Mouse (Mus musculus) limb, embryonic 10.5 days (tissue): Measurements from ENCODE around the gene Ablim2. TPM values are rescaled to one million over a fixed set of nuclear protein-coding genes. Genes with fewer than 3 reads are reported as not detected.
A peak's percentile ranks its signal among the peaks of the same experiment; 100 is the strongest.

Source experiments
- DNase-seq: peaks from one replicate; pipeline ENCODE4 v3.0.0-alpha.2; 2017; ENCODE audit warnings: low spot score
- H3K27ac ChIP-seq: fragments of 300-500 bp; sonication (generic); 2 replicates; pipeline ENCODE4 v1.5.1; 2016; ENCODE audit warnings: mild to moderate bottlenecking
- H3K27me3 ChIP-seq: fragments of 300-500 bp; sonication (generic); 2 replicates; pipeline ENCODE4 v1.6.1; 2016; ENCODE audit warnings: low read depth, mild to moderate bottlenecking; ENCODE audit not compliant: poor library complexity, severe bottlenecking
- H3K36me3 ChIP-seq: fragments of 300-500 bp; sonication (generic); 2 replicates; pipeline ENCODE4 v1.6.1; 2016; ENCODE audit warnings: mild to moderate bottlenecking, moderate library complexity
- H3K4me1 ChIP-seq: fragments of 300-500 bp; sonication (generic); 2 replicates; pipeline ENCODE4 v1.6.1; 2016
- H3K4me3 ChIP-seq: fragments of 300-500 bp; sonication (generic); 2 replicates; pipeline ENCODE4 v1.5.1; 2016; ENCODE audit warnings: mild to moderate bottlenecking, moderate library complexity
- H3K9me3 ChIP-seq: fragments of 300-500 bp; sonication (generic); replicated peaks from 2 replicates; pipeline ENCODE4 v1.6.1; 2016; ENCODE audit warnings: mild to moderate bottlenecking
- WGBS: fragments of 180-500 bp; shearing (Covaris S2); methylation state at CpG from one replicate; pipeline ENCODE4 v1.1.7; 2016; 5-methylcytosine and 5-hydroxymethylcytosine counted together
- polyA plus RNA-seq: library from polyadenylated mRNA; unstranded; fragments of >200 nt; fragmentation: Nextera tagmentation; extraction: Ambion mirVana; gene quantifications from 2 replicates; pipeline ENCODE4 v1.2.1, GENCODE M21; 2016

Gene Ablim2
- 0.74 and 0.92 TPM in 2 replicates for polyA plus RNA-seq

GRCm38 (mm10) chr5:35757639-35758001 is at the start of gene Ablim2:
Ablim2 (plus strand) TSS chr5:35757880.
- no peaks in the 10 kb centered on the region for H3K36me3 ChIP-seq
- H3K27me3 ChIP-seq, result peaks cover 66% of the 10 kb centered on the region
- H3K27ac ChIP-seq, result 0 out of 2 replicates have a peak within 1 kb of the TSS, but pooled peaks have one; percentile 4
- peak; percentile 94 for DNase-seq
- peaks cover 22% of the 10 kb centered on the region for H3K4me1 ChIP-seq
- no peaks in the 10 kb centered on the region for H3K9me3 ChIP-seq
- peak within 1 kb of the TSS; percentile 65 for H3K4me3 ChIP-seq
- WGBS, result under 1% methylated on average over 34 of the region's 35 CpGs

GRCm38 (mm10) chr5:35710481-35710880 is 47.2 kb upstream of the Ablim2 start:
- 71% methylated on average over 3 of the region's 3 CpGs for WGBS
- Histone ChIP-seq H3K36me3 (no peaks in the 10 kb centered on the region), H3K27ac (no peak overlapping the region), H3K4me1 (no peaks in the 10 kb centered on the region; the same call in 1 of the 2 replicates), H3K9me3 (no peaks in the 10 kb centered on the region), H3K27me3 (no peaks in the 10 kb centered on the region), H3K4me3 (no peak overlapping the region)
- DNase-seq, result no peak

DNA sequence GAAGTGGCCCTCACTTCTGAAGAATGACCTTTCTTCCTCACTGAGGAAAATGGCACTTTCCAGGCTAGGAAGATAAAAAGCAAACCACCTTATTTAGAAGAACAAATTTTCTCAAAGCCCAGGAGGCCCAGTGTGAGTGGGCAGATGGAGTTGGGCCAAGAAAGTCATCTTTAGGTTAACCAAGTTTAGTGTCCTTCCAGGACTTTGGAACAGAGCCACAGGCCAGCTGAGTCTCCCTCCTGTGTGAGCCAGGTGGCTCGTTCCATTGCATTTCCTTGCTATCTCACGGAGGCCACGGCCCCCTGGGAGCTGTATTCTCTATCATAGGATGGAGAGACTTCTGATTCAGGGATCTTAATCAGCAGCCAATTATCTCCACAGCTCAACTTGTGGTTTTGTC is 46.7 kb upstream of the Ablim2 start:
- DNase-seq, result no peak
- 73% methylated on average over 3 of the region's 3 CpGs for WGBS

DNA sequence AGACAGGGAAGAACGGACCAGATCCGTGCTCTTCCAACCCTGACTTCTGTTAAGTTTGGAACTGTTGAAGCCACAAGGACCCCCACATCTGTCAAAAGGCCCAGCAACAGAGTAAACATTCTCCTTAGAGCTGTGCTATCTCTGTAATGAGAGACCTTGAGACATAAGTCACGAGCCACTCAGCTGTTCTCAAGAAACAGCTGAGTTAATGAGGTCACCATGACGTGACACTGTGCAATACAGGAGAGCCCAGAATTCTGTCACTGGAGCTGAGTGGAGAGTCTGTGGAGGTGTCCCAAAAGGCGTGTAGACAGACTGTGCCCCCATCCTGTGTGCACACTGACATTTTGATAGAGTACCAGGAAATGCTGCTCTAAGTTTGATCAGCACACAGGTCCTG is 45.2 kb upstream of the Ablim2 start:
- H3K27me3 ChIP-seq, result no peaks in the 10 kb centered on the region
- H3K4me3 ChIP-seq, result no peak overlapping the region
- no peaks in the 10 kb centered on the region; the same call in 1 of the 2 replicates for H3K4me1 ChIP-seq
- H3K9me3 ChIP-seq, result no peaks in the 10 kb centered on the region
- 77% methylated on average over 5 of the region's 5 CpGs for WGBS
- H3K36me3 ChIP-seq, result no peaks in the 10 kb centered on the region
- no peak overlapping the region for H3K27ac ChIP-seq
- no peak for DNase-seq

More for the DNA sequence above, 46.7 kb upstream of the Ablim2 start:
- H3K4me1 ChIP-seq, result no peaks in the 10 kb centered on the region; the same call in 1 of the 2 replicates
- H3K9me3 ChIP-seq, result no peaks in the 10 kb centered on the region
- H3K36me3 ChIP-seq, result no peaks in the 10 kb centered on the region
- H3K27me3 ChIP-seq, result no peaks in the 10 kb centered on the region
- no peak overlapping the region for H3K27ac ChIP-seq
- no peak overlapping the region for H3K4me3 ChIP-seq

GRCm38 (mm10) chr5:35713649-35714354 is 43.9 kb upstream of the Ablim2 start:
- H3K9me3 ChIP-seq, result no peaks in the 10 kb centered on the region
- no peaks in the 10 kb centered on the region for H3K27me3 ChIP-seq
- no peaks in the 10 kb centered on the region; the same call in 1 of the 2 replicates for H3K4me1 ChIP-seq
- H3K36me3 ChIP-seq, result no peaks in the 10 kb centered on the region
- WGBS, result 54% methylated on average over 13 of the region's 13 CpGs
- no peak overlapping the region for H3K27ac ChIP-seq
- DNase-seq, result peak; percentile 86
- H3K4me3 ChIP-seq, result no peak overlapping the region

GRCm38 (mm10) chr5:35717455-35717854 is 40.2 kb upstream of the Ablim2 start:
- DNase-seq, result no peak

GRCm38 (mm10) chr5:35717946-35718345 is 39.7 kb upstream of the Ablim2 start:
- no peaks in the 10 kb centered on the region for H3K27me3 ChIP-seq
- H3K27ac ChIP-seq, result no peak overlapping the region
- WGBS, result 63% methylated on average over 4 of the region's 4 CpGs
- H3K9me3 ChIP-seq, result no peaks in the 10 kb centered on the region
- DNase-seq, result peak; percentile 48
- no peaks in the 10 kb centered on the region for H3K36me3 ChIP-seq
- peaks cover 5% of the 10 kb centered on the region for H3K4me1 ChIP-seq
- no peak overlapping the region for H3K4me3 ChIP-seq

More at GRCm38 (mm10) chr5:35717455-35717854, 40.2 kb upstream of the Ablim2 start:
- H3K36me3 ChIP-seq, result no peaks in the 10 kb centered on the region
- no peaks in the 10 kb centered on the region for H3K27me3 ChIP-seq
- H3K4me3 ChIP-seq, result no peak overlapping the region
- peaks cover under 1% of the 10 kb centered on the region for H3K4me1 ChIP-seq
- no peak overlapping the region for H3K27ac ChIP-seq
- 86% methylated on average over 5 of the region's 5 CpGs for WGBS
- H3K9me3 ChIP-seq, result no peaks in the 10 kb centered on the region

DNA sequence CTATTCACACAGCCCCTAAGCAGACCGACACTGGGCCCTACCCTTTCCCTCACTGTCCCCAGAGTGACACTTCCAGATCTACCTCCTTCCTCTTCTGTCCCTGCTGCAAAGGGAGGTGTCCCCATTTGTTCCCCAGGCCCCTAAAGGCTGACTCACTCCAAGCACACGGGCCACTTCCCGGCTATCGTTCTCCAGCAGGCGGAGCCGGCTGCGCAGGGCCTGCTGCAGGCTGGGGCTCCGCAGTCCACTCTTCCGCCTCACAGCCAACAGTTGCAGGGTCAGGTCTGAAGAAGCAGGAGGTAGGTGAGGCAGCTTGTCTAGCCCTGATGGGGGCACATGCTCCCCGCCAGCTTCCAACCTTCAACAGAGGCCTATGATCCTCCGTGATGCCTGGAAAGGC is 38.9 kb upstream of the Ablim2 start:
- WGBS, result 59% methylated on average over 11 of the region's 11 CpGs
- DNase-seq, result no peak
- Histone ChIP-seq H3K9me3 (no peaks in the 10 kb centered on the region), H3K27ac (no peak overlapping the region), H3K4me1 (peaks cover 12% of the 10 kb centered on the region), H3K36me3 (no peaks in the 10 kb centered on the region), H3K27me3 (no peaks in the 10 kb centered on the region), H3K4me3 (no peak overlapping the region)

DNA sequence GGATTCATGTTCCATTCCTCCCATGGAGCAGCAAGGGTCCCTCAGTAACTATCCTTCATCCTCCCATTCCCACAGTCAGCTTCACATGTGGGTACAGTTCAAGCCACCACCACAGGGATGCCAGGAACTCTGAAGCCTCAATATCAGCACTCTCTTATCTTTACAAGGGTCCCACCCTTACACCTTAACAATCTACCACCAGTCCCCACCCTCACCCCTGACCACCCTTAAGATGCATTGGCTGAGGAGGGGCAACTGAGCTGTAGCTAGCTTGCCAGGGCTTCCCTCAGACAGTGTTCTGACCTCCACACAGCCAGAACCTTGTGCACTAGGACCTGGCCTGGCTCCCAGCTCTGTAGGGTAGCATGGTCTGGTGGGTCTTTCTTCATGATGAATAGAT is 38.3 kb upstream of the Ablim2 start:
- no peaks in the 10 kb centered on the region for H3K27me3 ChIP-seq
- H3K36me3 ChIP-seq, result no peaks in the 10 kb centered on the region
- H3K9me3 ChIP-seq, result no peaks in the 10 kb centered on the region
- no peak overlapping the region for H3K4me3 ChIP-seq
- no peak overlapping the region for H3K27ac ChIP-seq
- H3K4me1 ChIP-seq, result peaks cover 13% of the 10 kb centered on the region
- DNase-seq, result no peak

DNA sequence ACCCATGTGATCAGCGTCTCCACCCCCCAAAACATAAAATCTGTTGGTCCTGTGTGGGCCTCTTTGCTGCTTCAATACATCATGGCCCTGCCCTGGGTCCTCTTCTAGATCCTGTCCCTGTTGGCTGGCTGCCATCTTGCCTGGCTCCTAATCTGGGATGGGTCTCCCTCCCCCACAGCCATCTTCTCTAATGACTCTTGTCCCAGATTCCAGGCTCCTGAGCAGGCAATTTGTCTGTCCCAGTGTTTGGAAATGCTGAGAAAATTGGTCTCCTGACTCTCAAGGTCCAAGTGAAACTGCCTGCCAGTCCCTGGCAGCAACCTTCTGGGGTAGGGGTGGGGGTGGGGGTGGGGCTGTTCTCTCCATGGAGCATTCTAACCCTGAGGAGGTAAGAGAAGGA is 37.8 kb upstream of the Ablim2 start:
- Histone ChIP-seq H3K36me3 (no peaks in the 10 kb centered on the region), H3K27ac (no peak overlapping the region), H3K27me3 (no peaks in the 10 kb centered on the region), H3K4me3 (no peak overlapping the region), H3K4me1 (peaks cover 13% of the 10 kb centered on the region), H3K9me3 (no peaks in the 10 kb centered on the region)
- WGBS, result 100% methylated on average over 1 of the region's 1 CpGs
- no peak for DNase-seq

DNA sequence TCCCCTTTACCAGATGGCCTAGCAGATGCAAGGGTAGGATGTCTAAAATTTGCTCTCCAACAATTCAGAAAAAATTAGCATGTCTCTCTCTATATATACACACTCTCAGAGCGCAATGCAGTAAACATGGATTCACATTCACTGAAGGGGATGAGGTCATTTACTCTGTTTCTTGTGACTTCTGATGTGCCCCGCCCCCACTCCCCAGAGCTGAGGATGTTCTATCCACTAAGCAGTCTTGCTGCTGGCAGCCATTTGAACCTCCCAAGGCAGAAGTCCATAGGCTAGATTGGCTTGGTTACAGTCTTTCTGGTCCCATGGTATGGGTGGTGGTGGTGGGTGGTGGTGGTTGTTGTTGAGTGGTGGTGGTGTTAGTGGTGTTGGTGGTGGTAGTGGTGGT is 35.7 kb upstream of the Ablim2 start:
- H3K9me3 ChIP-seq, result no peaks in the 10 kb centered on the region
- H3K27me3 ChIP-seq, result no peaks in the 10 kb centered on the region
- 98% methylated on average over 2 of the region's 2 CpGs for WGBS
- H3K4me1 ChIP-seq, result peaks cover 13% of the 10 kb centered on the region
- H3K36me3 ChIP-seq, result no peaks in the 10 kb centered on the region
- no peak overlapping the region for H3K27ac ChIP-seq
- H3K4me3 ChIP-seq, result no peak overlapping the region
- no peak for DNase-seq

DNA sequence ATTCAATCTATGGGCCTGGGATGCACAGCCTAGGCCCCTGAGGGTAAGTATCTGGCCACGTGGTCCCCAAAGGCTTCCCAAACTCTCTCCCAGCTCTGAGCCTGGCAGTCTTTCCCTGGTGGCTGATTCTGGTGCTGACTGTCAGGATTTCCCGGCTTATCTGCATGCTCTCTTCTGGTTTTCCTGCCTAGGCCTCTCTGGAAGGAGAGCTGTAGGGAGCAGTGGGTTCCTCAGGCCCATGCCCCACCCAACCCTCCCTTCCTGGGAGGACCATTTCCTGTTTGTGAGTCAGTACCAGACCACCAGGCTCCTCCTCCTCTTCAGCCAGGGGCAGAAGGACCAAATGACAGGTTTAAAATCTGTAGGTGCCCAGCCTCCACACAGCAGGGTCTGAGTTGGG is 35.0 kb upstream of the Ablim2 start:
- H3K27me3 ChIP-seq, result no peaks in the 10 kb centered on the region
- H3K36me3 ChIP-seq, result no peaks in the 10 kb centered on the region
- H3K9me3 ChIP-seq, result no peaks in the 10 kb centered on the region
- DNase-seq, result no peak
- peaks cover 13% of the 10 kb centered on the region for H3K4me1 ChIP-seq
- peak overlapping the region; percentile 36; the same call in 1 of the 2 replicates for H3K27ac ChIP-seq
- WGBS, result 55% methylated on average over 2 of the region's 2 CpGs
- H3K4me3 ChIP-seq, result no peak overlapping the region

DNA sequence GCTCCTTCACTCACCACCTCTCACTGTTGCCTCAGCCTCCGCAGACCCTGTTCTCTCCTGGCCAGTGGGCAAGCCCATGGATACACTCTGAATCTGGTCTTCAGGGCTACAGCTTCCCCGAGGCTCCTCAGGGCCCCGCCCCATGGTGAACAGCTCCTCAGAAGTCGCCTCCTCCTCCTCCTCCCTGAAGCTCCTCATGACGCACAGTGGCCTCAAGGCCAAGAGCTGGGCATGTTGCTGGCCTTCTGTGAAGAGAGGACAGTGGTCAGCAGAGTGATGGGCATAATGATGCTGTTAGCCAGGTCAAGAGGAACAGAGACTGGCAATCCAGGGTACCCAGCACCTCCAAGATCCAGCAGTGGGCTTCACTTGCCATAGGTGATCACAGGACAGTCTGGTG is 33.8 kb upstream of the Ablim2 start:
- H3K4me1 ChIP-seq, result peaks cover 20% of the 10 kb centered on the region
- no peaks in the 10 kb centered on the region for H3K27me3 ChIP-seq
- WGBS, result 80% methylated on average over 5 of the region's 5 CpGs
- no peaks in the 10 kb centered on the region for H3K9me3 ChIP-seq
- H3K4me3 ChIP-seq, result no peak overlapping the region
- no peak for DNase-seq
- H3K36me3 ChIP-seq, result no peaks in the 10 kb centered on the region
- no peak overlapping the region for H3K27ac ChIP-seq

DNA sequence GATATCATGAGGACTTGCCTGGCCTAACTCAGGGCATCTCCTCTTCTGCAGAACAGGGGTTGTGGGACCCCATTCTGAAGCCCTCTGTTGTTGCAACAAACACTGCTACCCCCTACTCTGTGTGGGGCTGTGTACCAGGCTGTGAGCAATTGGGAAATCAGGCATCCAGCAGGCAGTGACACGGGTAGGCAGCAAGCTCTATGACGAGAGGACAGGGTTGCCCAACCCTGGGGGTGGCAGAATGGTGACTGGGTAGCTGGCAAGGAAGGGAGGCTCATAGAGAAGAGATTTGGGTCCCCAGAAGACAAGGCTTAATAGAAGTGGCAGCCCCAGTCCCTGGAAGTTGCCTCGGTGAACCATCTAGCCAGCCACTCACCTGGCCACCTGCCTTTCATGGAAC is 31.8 kb upstream of the Ablim2 start:
- no peaks in the 10 kb centered on the region for H3K9me3 ChIP-seq
- H3K27ac ChIP-seq, result no peak overlapping the region
- 82% methylated on average over 3 of the region's 3 CpGs for WGBS
- no peak for DNase-seq
- H3K27me3 ChIP-seq, result no peaks in the 10 kb centered on the region
- no peaks in the 10 kb centered on the region for H3K36me3 ChIP-seq
- H3K4me1 ChIP-seq, result peaks cover 27% of the 10 kb centered on the region
- H3K4me3 ChIP-seq, result no peak overlapping the region
